Mouse (Mus musculus) pancreas, adult 10 weeks (tissue): Measurements from ENCODE around the gene Rbm44. TPM values are rescaled to one million over a fixed set of nuclear protein-coding genes. Genes with fewer than 3 reads are reported as not detected.

Experiments used
- polyA plus RNA-seq: library from polyadenylated mRNA; stranded (reverse); fragments of 350-450 nt; fragmentation: Illumina TruSeq; extraction: RNeasy Lipid Tissue Mini Kit (QIAGEN cat#74804); gene quantifications from one replicate; pipeline ENCODE4 v1.2.3, GENCODE M21; 2015; ENCODE audit warnings: low read depth, low replicate concordance; ENCODE audit not compliant: insufficient read depth

The Rbm44 gene
- not detected for polyA plus RNA-seq

DNA sequence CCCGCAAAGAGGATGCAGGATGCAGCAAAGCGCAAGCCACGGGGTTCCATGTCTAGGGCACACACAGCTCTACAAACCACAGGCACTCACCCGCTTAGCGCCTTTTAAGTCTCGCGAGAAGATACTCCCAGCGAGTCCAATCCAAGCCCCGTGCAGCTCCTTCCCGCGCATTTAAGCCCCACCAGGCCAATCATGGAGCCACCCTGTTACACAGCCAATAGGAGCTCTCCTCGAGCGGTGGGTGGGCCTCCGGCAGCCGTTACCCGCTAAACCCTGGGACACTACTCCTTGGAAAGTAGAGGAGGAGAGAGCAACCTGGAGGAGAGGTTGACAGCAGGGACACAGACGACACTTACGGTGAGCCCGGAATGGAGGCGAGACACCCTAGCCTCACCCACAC is at the start of gene Rbm44:
Rbm44 (plus strand) TSS at position 277 of the 400 bp plus-strand sequence.

GRCm38 (mm10) chr1:91179533-91180173 is 34.8 kb downstream of the Rbm44 start, which contains the start of gene Ramp1:
TSS of gene Ramp1 (plus strand) at chr1:91179822.

Other genes with a start within 250 kb of the Rbm44 start
- gene Mlph, start 230.0 kb upstream of the Rbm44 start, polyA plus RNA-seq, result 1.5 TPM
- not detected for gene Prlh, start 192.0 kb upstream of the Rbm44 start, polyA plus RNA-seq
- gene Rab17, start 175.4 kb upstream of the Rbm44 start, polyA plus RNA-seq, result 0.59 TPM
- gene Lrrfip1, start 146.4 kb upstream of the Rbm44 start, polyA plus RNA-seq, result 12.4 TPM
- gene Ramp1, start 34.7 kb downstream of the Rbm44 start, polyA plus RNA-seq, result 9.2 TPM
- 28.6 TPM for gene Ube2f, start 105.2 kb downstream of the Rbm44 start, polyA plus RNA-seq
- 13.3 TPM for gene Scly, start 153.2 kb downstream of the Rbm44 start, polyA plus RNA-seq
- 0.52 TPM for gene Espnl, start 177.0 kb downstream of the Rbm44 start, polyA plus RNA-seq
- 0.78 TPM for gene Klhl30, start 205.9 kb downstream of the Rbm44 start, polyA plus RNA-seq
- gene Erfe, start 221.3 kb downstream of the Rbm44 start, polyA plus RNA-seq, result not detected